Mouse (Mus musculus) heart, adult 8-10 months (tissue): ENCODE data around the gene Snph. TPM values are rescaled to one million over a fixed set of nuclear protein-coding genes. Genes with fewer than 3 reads are reported as not detected.
"Not testable (repeated sequence)": the region's sequence is repeated elsewhere in the genome, so short reads cannot be mapped to it uniquely, and the experiment has no call there.

ENCODE experiments used
- DNase-seq: peaks from one replicate; pipeline ENCODE4 v3.0.0; 2022; ENCODE audit warnings: low spot score
- total RNA-seq, 4 experiments: library from RNA; stranded (reverse); gene quantifications; 2 replicates each; pipeline ENCODE4 v1.2.4; 2022

Snph gene
- 1 to 10 TPM; 4.1 to 6.1 (median 4.5) TPM for total RNA-seq

DNA sequence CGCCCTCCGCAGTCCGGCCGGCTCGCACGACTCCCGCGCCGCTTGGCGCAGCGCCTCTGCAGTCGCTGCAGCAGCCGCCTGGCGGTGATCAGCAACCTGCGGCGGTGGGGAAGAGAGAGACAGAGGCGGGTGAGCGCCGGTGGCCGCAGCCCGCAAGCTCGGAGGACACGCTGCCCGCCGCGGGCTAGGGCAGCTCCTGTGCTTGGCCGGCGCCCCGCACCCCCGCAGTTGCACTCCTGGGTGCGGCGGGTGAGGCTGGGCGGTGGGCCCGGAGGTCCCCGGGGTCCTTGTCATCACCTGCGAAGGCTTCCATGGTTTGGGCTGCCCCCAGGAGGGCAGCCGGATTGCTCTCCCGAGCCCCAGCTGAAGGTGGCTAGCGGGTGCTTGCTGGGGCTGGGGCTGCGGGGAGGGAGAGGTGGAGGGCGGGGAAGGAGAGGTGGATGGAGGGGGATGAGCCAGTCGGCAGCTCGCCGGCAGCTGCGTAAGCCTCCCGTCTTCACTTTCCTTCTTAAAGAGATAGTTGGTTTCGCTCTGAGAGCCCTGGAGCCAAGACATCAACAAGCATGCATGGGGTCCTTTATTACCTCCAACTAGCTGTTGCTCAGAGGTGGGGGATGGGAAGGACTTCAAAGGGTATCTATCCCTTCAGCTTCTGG, at the start of gene Snph:
Gene Snph, minus strand, starts transcription at position 435 of the 656 bp plus-strand sequence.
- peak; percentile 46 for DNase-seq

DNA sequence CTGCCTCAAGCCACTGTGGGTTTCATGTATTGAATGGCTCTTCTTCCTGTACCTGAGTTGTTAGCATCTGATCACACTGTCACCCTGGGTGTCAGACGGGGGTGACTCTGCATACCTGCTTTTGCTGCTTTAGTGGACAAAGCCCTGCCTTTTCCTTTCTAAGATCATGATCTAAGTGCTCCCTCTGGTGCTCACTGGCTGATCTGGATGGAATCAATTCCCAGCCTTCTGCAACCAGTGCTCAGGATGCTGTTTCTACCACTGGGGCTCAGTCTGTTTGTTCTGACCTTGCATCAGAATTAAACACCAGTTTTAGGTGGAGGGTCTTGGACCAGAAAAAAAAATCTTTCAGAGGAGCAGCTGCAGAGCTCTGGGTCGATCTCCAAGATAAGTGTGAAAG, 43.8 kb upstream of the Snph start:
- peak; percentile 1 for DNase-seq

DNA sequence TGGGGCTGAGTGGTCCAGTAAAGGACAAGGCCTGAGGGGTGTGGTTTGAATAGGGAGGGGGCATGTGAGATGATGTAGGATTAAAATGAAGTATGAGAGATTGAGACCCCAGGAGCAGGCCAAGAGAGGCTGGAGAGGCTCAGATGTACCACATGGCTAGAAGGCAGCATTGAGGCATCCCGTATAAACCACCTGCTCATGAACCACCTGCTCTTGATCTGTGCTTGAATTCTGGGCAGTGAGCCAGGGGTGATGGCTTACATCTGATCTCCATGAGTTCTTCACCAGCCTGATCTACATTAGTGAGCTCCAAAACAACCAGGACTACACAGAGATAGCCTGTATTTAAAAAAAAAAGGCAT, 38.6 kb upstream of the Snph start:
- no peak for DNase-seq

DNA sequence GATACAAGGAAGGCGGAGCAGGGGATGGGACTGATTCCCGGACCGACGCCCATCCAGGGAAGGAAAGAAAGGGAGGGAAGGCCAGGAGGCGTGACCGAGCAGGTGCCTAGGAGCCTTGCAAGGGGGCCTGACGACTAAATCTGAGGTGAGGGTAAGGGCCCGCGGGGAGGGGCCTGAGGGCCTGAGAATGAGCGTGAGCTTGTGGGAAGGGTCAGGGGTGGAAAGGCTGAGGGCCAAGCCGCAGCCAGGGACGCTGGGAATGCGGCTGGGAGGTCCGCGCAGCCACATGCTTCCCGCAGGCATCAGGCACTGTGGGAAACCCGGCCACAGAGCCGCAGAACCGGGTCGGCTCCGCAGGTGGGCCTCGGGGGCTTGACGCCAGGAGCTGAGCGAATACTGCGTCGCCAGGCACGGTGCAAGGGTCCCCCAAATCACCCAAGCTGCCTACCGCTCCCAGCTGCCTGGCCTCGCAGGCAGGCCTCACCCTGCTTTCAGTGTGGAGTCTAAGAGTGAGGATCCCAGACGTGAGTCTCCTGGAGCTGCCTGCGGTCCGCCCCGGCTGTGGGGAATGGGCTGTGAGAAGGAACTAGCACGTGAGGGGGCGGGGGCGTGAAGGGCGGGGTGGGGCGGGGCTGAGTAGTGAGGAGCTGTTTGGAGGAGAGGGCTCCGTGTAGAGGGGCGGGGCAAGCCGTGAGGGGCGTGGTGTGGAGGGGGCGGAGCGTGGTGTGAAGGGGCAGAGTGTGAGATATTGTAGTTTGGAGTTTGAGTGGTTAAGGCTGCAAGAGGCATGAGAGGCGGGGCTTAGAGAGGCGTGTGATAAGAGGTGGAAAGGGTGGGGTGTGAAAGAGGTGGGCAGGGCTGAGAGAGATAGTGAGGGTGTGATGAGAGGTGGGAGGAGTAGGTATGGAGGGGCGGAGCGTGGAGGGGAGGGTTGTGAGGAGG, 37.9 kb upstream of the Snph start:
- DNase-seq = no peak

DNA sequence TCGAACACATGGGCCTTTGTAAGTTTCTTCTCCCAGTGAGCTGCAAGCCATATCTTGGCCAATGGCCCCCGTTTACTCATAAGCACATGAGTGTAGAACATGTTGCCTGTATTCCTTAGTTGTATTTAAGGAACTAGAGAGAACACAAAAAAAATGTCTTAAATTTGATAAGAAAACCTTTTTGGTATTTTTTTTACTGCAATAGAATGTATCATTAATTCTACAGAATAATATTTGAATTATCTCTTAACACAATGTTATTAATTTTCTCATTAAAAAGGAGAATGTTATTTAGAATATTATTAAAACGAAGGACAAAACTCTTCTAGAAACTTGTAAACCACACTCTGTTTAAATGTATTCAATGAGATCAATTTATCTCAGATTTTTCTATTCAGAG, 36.0 kb upstream of the Snph start, which contains the start of gene Rad21l:
Gene Rad21l, minus strand, starts transcription at position 101 of the 400 bp plus-strand sequence.
- DNase-seq = no peak

DNA sequence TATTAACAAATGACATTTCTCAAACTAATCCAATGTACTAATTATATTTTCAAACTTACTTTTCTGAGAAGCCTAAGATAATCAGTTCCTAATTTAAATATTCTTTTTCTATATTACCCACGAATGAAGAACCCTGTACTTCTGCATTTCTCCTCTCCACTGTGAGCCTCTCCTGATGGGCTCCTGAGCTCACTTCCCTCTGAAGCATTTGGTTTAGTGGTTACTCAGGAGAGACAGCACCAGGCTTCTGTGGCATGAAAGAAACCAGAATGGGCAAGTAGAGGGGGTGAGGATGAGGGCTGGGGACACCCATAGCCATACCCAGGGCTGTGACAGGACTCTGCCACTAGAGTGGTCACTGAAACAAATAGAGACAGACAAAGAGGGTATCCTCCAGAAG, 19.7 kb upstream of the Snph start:
- no peak for DNase-seq

DNA sequence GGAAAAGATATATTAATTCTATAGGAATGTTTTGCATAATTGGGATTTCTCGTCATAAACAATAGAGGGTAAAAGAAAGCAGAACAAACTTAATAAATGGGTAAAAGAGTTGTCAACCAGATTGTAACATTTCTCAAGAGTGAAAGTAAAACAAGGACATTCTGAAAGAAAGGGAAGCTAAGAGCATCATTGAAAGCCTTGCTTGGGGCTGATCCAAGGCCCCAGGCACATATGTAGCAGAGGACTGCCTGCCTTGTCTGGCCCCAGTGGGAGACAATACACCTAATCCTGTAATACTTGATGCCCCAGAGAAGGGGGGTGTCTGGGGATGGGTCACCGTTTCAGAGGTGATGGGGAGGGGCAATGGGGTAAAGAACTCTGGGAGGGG, 3.6 kb upstream of the Snph start:
- DNase-seq = no peak

DNA sequence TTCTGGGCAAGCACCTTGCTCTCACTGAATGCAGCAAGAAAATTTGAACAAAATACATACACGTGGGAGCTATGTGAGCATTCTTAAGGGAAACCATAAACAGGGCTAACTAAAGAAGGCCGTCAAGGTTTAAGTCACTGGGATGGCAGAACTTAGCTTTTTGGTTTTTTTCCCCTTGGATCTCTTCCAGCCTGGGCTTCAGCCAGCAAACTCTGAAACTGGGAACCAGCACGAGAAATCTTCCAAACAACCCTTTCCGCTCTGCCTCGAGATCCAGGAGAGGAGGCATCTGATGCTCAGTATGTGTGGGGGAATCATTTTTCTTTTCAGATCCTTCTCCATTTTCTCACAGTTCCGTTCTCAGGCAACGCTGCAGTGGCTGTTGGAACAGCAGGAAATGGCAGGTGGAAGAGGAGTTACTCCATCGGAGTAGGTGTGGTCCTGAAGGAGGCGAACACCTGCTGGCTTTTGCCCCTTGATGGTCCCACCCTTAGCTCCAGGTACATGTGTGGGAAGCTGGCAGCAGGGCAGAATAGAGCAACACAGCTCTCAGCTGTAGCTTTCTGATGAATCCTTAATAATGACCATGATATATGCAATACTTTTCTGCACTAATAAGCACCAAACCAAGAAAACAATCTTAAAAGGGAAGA, 3.1 kb upstream of the Snph start:
- no peak for DNase-seq

DNA sequence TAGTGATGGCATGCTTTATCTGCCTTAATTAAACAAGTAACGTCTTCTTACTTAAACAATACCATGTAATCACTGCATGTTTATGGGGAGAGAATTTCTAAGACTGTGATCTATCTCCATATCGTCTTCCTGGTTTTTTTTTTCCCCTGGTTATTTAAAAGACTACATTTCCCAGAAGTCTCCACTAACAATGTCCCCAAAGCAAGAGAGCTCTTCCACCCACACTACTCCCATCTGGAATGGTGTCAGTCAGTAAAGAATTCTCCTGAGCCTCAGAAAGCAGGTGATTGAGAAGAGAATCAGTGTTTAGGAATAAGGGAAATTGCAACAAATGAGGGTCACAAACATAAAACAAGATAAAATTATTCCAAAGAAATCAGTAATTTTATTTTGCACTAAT, 2.5 kb upstream of the Snph start:
- no peak for DNase-seq

DNA sequence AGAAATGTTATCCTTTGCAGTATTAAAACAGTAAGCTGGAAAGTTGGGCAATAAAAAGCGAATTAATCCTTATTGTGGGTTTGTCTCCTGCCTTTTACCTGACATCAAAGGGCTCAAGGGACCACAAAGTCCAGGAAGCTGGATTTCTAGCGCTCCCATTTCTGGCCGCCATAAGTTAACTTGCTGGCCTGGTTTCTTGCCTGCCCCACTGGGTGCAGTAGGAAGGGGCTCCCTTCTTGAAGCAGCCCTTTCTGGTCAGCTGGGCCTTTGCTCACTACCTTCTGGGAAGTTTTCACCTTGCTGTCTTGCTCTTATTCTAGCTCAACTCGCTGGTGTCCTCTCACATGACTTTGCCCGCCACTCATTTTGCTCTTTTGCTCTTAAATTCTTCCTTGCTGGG, 589 bp upstream of the Snph start:
- no peak for DNase-seq

DNA sequence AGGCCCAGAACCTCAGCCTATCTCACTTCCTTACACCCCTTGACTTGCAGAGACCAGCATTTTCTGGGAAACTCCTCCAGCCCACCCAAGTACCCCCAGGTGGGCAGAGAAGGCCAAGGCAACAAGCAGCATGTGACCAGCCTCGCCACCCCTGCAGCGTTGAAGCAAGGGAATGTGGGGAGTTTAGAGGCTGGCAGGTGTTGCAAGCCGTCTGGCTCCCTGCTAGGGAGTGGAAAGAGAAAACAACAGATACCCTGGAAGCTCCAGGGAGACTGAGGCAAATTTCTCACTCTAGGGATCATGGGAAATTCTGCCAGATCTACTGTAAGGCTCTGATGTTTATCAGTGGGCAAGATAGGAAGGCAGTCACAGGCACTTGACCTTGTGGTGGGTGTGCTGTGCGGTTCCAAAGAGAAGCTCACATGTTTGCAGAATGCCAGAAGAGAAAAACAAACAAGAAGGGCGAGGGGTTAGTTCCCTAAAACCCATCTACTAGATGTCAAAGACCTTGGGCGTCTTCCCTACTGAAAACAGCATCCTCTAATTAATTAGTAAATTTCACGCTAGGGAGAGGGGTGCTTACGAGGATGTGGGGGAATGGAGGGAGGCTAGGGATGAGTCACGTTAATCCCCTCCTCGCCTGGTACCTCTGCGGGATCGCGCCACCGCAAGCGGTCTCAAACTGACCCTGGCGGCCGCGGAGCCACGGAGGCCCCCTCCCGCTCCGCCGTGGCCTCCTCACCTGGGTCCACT, 811 bp downstream of the Snph start:
- DNase-seq = no peak

DNA sequence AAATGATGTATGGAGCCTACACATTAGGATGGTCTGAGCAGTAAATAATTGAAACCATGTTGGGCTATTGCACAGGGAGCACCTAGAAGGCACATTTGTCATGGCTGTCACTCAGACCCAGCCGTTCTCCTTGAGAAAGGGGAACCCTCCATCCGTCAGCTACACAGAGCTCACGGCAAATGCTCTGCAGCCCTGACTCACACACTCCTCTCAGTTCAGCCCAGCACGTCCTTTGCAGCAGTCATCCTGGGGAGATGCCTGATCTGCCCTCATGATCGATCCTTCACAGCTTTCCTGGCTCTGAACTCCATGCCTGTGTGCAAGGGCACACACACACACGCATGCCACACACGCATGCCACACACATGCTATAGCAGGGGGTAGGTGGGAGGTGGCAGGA, 3.1 kb downstream of the Snph start:
- no peak for DNase-seq

DNA sequence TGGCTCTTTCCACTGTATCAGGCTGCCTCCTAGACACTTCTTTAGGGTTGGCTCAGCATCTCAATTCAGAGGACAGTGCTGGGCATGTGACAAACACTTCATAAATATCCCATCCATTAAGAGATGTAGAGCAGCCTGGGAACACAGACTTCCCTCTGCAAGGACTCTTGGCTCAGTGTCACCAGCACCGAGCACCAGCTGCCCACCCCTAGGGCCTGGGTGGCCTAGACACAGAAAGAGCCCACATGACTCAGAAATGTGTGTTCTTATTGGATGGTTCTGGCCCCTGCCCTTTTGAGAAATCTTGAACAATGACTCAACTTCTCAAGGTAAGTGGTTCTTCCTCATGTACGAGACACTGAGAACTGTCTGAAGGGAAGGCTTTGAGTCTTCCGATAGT, 4.4 kb downstream of the Snph start:
- no peak for DNase-seq

DNA sequence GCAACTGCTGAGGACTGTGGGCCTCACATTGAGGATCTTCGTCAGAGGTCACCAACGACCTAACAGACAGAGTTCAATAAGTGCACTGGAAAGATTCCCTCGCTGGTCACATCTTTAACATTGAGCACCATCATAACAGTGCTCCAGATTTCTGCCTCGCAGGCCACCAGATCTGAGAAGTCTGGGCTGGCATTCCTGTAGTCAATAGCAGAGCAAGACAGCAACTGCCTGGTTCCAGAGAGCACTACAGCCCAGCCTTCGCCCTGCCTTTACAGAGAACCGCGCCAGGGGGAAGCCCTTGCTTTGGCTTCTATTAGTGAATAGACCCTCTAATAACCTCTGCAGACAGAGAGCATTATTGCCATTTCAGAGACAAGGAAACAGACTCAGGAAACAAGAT, 6.1 kb downstream of the Snph start:
- no peak for DNase-seq

DNA sequence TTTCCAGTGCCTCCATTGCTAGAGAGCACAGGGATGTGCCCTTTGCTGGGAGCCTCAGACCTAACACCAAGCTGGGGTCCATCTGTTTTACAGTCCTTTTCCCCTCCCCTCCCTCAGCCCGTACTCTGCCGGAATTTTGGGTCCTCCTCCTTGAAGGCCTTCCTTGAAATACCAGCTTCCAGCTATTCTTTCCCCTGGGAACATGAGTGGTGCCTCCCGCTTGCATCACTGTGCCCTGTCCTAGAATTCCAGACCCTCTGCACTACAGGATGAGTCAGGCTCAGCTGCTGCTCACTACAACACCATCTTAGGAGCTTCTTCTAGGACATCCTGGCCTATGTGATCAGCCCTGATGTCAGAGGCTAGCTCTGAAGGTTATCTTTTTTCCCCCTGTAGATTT, 8.6 kb downstream of the Snph start:
- DNase-seq = no peak

DNA sequence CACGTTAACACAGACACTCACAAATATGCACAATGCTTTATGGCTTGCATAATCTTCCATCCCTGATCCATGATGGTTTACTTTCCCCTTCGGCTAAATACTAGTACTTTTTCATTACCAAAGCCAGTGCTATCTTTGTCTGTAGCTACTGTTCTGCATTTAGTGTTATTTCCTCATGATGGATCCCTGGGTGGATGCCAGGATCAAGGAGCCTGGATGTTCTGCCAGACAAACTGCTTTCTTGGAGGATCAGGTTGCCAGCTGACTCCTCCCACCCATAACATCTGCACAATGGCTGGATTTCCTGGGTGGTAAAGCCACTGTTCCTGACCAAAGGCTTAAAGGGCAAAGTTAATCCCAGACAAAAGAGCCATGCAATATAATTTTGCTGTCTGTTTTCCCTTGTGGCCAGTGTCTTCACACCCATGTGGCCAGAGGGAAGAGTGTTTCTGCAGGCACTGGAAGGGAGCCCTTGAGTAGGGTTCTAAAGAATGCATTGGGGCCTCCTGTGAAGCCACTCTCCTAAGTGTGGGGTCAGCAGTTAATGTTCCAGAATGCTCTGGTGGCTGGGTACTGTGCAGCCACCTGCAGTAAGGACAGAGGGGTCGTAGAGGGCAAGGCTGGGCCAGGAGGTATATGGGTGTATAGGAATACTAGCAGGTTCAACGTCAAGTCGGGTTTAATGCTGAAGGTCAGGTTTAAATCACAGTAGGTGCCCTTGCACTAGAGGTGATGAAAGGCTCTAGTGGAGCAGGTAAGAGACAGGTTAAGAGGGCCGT, 15.7 kb downstream of the Snph start:
- no peak for DNase-seq

DNA sequence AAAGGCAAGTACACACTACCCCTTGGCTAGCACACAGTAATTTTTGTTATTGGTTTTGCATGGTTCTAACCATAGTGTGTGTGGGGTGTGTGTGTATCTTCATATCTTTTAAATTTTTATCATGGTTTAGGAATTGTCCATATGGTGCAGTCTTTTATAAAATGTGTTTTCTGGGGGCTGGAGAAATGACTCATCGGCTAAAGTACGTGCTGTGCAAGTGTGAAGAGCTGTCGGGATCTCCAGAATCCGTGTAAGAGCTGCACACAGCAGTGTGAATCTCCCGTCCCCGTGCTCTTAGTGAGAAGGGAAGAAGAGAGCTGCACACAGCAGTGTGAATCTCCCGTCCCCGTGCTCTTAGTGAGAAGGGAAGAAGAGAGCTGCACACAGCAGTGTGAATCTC, 16.6 kb downstream of the Snph start:
- not testable (repeated sequence) for DNase-seq

DNA sequence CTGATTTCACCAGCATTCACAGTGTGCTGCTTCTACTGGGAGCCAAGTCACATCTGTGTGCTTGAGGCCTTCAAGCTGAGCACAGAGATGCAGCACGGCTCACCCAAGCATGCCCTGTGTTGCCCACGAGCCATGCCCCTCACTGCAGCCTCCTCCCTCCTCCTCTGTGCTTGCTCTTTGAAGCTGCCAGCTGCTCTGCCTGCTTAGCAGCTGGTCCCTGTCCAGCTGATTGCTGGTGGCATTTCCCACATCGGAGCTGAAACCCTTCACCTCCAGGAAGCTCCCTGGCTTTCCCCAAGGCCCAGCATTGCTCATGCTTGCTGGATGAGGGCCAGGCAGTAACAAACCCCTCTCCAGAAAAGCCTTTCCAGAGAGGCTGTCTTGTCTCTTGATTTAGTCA, 22.4 kb downstream of the Snph start:
- no peak for DNase-seq

DNA sequence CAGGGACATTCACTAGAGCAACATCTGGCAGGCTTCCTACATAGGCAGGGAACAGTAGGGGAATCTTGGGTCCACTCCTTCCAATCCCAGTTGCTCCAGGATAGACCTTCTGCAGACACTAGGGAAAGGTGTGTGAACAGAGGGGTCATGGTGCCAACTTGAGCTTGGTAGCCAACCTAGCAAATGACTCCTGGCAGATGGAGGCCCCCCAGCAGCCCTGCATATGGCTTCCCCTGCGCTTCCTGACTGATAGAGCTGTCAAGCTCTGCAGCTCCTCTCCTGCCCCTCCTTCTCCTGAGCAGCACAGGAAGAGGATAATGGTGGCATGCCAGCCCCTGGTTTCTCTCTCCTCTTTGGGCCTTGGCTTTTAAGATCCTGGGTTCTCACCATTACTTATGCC, 24.0 kb downstream of the Snph start:
- DNase-seq = no peak

DNA sequence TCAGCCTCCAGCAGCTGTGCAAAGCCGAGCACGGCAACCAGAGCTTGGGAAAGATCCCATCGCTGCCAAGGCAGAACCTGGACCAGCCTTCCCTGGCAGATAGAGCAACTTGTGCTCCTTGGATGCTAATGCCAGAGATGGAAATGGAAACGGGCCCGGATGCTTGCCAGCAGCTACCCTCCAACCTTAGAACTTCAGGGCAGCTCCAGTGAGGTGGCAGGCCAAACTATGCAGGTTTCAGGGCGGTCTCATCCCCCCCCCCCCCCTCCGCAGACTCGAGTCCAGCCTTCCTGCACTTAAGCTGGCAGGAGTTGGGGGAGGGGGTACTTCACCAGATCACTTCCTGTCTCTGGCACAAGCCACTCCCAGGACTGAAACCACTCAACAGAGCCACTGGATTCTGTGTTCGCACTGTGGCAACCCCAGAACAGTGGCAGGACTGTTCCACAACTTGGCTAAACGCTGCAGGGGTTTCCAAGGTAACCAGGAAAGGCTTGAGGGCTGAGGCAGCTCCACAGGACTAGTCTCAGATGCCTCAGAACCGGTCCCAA, 26.9 kb downstream of the Snph start:
- no peak for DNase-seq

DNA sequence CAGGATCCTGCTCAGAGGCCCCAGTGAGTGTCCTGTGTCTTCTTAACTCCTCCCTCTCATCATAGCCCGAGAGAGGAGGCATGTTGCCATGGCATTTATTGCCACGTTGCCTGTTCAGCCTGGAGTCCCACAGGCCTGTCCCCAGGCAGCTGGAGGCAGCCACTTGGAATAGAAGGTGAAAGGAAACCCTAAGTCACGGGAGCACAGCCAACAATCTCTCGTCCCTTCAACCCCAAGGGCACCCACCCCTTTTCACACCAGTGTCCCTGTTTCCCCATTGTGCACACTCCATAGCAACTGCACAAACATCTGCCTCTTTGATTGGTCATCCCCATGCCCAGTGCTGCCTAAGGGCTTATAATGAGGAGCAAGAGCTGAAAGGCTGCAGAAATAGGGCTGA, 28.8 kb downstream of the Snph start:
- DNase-seq = no peak
